Mouse (Mus musculus) testis, postnatal 10 days (tissue): ENCODE results near the gene Ccdc158.

ENCODE experiments used
- DNase-seq: peaks from one replicate; pipeline ENCODE4 v3.0.0; 2021; ENCODE audit warnings: low spot score

Ccdc158 gene

DNA sequence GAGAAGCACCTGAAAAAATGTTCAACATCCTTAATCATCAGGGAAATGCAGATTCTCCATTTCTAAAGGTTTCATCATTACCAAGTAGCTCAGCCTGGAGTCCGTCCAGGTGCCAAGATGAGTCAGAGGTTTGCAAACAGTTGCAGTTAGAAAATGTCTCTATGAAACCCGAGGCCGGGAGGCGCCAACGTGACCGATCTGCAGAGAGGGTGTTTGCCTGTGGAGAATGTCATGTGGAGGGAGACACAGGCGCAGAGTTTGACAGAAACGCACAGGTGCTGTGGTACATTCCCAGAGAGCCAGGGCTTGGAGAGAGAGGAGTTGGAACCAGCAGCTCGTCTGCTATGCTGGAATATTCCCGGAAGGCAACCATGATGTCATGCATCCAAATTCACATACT, 76.0 kb downstream of the Ccdc158 start:
- no peak for DNase-seq

DNA sequence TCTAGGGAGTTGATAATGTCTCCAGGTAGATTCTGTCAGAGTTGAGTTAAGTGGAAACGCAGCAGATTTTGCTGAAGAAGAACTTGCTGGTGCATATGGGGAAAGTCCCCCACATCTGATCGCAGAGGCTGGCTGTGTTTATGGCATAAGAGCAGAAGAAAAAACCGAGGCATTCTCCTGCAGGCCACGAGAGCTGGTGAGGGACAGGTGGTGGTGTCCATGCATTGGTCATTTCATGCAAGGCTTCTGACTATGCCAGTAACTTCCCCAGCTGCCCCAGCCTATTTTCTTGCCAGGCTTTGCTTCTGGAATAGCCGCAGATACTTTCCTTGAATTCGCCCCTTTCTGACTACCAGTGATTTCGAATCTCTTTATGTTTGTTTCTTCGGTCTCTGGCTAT, 78.2 kb downstream of the Ccdc158 start:
- no peak for DNase-seq

DNA sequence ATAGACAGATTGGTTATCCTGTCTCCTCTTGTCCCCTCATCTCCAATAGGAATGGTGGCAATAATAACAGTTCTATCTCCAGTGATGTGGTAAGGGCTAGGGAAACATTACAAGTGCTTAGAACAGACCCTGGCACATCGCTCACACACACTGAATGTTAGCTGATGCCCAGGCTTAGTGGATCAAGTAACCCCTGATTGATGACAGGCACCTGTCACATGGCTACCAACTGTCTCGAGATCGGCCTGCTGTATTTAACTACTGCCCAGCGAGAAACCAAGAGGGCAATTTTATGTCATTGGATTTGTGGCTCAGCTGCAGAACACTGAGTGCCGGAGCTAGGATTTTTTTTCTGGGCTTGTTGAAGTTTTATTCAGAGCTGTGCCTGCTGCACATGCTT, 80.0 kb downstream of the Ccdc158 start:
- no peak for DNase-seq

DNA sequence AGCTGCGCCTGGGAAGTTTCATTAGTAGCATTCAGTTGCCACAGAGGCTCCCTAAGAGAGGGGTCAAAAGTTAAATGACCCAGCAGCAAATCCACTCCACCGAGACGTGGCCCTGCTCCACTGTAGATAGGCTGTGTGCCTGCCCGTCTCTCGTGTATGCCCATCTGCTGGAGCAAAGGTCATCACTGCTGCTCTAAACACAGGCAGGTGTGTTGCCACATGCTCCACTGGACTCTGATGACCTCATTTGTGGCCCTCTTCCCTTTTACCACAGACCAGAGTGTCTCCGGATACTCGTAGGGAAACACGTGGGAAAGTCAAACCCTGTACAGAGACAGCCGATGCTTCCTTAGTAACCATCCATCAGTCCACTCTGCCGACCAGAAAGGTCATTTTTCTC, 89.1 kb downstream of the Ccdc158 start:
- no peak for DNase-seq

DNA sequence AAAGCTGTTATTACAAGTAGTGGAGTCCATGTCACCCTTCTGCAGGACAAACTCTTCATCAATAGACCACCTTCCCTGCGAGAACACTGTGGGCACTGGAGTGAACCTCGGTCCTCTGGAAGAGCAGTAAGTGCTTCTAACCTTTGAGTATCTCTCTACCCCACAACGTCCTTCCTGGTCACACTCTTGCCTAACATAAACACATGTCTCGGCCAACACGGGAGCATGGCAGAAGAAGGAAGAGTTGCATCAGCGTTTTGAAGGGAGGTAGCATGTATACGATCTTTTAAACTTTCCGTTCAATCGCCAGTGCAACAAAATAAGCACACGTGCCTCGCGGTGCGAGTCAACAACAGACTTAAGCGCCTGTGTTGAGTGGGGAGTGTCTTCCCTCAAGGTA, 95.5 kb downstream of the Ccdc158 start:
- DNase-seq: no peak

DNA sequence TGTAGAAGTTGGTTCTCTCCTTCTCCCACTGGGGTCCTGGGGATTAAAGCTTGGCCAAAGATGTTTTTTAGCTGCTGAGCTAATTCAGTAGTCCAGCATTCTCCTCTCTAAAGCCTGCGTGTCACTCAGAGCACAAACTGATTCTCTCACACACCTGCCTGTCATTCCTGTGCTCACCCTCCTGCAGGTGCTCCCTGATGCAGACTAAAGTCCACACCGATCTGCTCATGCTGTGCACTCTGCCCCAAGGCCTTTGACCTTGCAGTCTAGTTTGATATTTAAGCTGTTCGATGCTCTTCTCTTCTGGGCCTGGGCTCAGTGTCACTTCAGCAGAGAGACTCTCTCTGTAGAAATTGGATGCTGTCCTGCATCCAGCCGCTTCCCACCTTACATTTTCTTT, 103.8 kb downstream of the Ccdc158 start:
- no peak for DNase-seq

DNA sequence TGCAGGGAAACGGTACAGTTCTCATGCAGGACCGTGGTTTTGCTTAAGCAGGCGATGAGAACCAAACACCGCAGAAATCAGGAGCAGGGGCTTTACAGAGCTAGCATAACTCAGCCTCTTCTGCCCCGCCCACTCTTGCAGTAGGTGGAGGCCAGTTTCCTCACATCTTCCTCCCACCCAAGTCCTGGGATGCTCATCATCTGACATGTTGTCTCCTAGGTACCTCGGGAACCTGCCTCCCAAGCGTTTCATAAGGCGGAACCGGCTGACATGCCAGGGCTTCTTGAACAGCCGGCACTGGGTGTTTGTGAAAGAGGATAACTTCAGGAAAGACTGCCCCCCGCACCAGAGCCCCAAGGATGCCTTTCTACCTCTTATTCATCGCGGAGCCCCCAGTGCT, 113.1 kb downstream of the Ccdc158 start:
- DNase-seq: peak; percentile 37

DNA sequence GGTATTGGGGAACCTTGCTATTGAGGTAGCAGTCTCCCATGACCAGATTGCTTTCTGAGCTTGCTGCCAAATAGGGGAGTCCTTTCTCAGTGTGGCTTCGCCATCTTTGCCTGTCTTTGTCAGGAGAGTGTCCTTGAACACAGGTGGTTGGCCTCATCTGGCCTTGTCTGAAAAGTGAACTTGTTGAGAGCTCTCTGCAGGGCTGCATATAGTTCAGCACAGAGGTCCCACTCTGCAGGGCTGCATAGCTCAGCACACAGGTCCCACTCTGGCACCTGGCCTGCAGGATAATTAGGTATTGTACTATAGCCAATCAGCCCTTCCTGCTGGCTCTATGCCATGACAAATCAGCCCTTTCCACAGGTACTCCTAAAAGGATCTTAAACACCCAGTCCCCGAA, 114.9 kb downstream of the Ccdc158 start:
- DNase-seq: no peak
